Mouse (Mus musculus) c-Kit-positive CD71-positive TER-119-negative erythroid progenitor cells, embryonic 14.5 days (primary cell): ENCODE measurements around the gene Ppwd1.
"Not testable (repeated sequence)": the region's sequence is repeated elsewhere in the genome, so short reads cannot be mapped to it uniquely, and the experiment has no call there.

Experiments
- DNase-seq: peaks from one replicate; pipeline ENCODE4 v3.0.0-alpha.2; 2013; ENCODE audit warnings: low read depth

Gene Ppwd1

DNA sequence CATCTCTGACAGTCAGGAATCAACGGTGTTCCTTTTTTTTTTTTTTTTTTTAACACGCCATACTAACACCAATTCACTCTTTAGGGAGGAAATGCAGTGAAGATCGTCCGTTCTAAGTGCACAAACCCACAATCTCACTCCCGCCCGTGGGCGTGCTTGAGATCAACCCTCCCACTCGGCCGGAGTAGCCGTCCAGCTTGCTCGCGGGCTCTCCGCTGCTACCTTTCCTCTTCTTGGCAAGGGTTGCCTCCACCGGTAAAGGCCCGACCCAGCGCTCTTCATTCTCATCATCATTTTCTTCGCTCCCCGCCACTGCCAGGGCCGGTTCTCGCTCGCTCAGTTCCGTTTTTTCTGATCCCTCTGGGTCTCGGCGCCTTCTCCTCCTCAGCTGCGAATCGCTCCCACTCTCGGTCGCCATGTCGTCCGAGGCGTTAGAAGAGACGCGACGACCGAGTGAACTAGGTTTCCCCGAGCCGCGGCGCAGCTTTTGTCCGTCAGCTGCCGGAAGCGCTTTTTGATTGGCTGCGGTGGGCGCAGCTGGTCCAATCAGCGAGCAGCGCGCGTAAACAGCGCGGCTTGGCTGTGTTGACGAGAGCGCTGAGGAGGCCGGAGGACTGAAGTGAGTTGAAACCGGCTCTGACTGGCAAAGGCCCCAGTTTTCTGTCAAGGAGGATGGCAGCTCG lies at the start of gene Ppwd1, which contains the start of gene Cenpk:
Gene Ppwd1 (minus strand): TSS at position 460 of the 683 bp plus-strand sequence.
Gene Cenpk (plus strand): TSS at position 228 of the 683 bp plus-strand sequence.
- peak; percentile 92 for DNase-seq

GRCm38 (mm10) chr13:104258997-104259396 lies 30.4 kb upstream of the Ppwd1 start:
- no peak for DNase-seq

GRCm38 (mm10) chr13:104229181-104229580 lies 538 bp upstream of the Ppwd1 start:
- DNase-seq: no peak

- DNase-seq: peak; percentile 16
Measured at GRCm38 (mm10) chr13:104227478-104227877, 1.2 kb downstream of the Ppwd1 start.

GRCm38 (mm10) chr13:104204313-104204712 lies 24.3 kb downstream of the Ppwd1 start:
- no peak for DNase-seq

- DNase-seq: not testable (repeated sequence)
Measured at GRCm38 (mm10) chr13:104195891-104196290, 32.8 kb downstream of the Ppwd1 start.

DNA sequence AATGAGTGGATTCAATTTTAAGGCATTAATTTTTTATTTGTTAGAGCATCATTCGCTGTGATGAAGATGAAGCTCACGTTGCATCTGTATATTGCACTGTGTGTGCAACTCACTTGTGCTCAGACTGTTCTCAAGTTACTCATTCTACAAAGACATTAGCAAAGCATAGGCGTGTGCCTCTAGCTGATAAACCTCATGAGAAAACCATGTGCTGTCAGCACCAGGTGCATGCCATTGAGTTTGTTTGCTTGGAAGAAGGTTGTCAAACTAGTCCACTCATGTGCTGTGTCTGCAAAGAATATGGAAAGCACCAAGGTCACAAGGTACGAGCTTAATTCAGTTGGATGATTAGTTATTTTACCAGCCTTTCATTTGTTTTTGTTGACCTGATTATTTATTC lies 41.3 kb downstream of the Ppwd1 start:
- no peak for DNase-seq

DNA sequence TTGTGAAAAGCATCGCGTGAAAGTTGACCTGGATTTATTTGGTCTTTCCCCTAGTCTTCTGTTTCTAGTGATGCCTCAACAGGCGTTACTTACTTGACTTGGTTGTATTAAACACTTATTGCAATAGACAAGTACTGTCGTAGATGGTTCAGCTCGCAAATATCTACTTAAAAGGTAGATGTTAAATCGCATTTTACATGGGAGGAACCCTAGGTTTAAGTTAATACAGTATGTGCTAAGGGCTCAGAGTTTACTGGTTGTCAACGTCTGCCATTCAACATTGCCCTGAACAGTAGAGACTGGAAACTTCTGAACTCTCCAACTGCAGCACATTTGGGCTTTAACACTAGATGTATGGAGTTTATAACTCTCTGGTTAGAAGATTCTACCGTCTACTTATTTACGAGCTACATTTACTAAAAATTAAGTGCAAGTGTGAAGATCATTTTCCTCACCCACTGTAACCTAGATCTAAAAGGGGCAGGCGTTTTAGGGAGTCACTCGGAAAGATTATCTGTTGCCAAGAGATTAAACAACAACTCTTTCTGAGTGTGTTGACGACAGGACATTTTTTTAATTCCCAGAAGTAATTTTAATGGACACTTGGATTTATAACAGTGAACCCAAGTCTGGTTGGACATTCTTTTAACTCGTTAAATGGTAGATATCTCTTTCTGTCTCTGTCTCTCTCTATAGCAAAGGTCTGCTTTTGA lies 49.3 kb downstream of the Ppwd1 start:
- DNase-seq: peak; percentile 48

DNA sequence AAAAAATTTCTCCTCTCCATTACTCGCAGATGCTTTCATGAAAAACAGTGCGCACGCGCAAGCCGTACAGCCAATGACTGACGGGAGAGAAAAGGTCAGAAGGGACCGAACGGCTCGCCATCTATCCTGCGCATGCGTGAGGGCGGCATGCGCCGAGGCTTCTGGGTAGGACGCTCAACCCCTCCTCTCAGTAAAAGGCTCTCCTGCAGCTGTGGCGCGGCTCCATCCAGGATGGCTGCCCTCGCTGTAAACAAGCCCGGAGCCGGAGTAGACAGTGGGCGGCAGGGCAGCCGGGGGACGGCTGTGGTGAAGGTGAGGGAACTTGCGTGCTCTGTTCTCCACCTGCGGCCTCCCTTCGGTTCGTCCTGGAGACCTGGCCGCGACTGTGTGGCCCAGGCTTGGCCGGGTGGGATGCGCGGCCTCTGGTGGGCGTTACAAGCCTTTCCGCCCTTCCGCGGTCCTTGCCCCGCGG lies 50.0 kb downstream of the Ppwd1 start, which contains the start of gene Trim23:
Gene Trim23 (plus strand): TSS at position 148 of the 472 bp plus-strand sequence.
- DNase-seq: peak; percentile 98

DNA sequence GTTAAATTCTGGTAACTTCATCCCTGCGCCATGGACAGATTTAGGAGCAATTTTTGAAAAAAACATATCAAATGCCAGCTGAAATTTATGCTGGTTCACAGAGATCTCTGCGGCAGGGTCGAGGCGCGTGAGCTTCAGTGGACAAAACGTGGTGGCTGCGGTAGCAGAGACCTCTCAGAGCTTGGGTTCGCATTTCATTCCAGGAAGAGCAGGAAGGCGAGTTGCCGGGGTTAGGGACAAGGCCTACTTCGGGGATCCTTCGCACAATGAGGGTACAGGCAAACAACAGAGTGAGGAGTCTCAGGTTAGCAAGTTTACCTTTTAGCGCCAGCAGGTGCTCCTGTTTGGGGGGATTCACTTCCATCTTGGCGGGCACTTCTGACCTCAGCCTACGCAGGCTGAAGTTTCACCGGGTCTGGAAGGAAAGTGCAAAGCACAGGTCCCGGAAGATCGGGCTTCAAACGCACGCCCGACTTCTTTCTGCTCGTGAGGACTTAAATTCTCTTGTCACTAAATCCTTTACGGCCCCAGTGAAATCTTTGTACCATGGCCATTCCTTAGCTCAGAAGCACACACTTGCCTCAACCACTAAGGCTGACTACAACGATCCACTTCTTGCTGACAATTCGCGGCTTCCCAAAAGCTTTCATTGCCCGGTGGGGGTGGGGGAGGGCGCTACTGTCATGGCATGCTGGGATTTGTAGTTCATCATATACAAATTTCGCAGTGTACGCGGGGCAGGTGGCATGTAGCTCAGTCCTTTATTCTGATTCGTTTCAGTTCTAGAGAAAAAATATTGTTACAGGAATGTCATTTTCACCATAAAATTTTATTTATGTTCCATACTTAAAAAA lies 50.6 kb downstream of the Ppwd1 start, which contains the start of gene Trappc13:
Gene Trappc13 (minus strand): TSS at position 674 of the 854 bp plus-strand sequence.
- peak; percentile 81 for DNase-seq

GRCm38 (mm10) chr13:104176874-104177273 lies 51.8 kb downstream of the Ppwd1 start:
- DNase-seq: no peak

DNA sequence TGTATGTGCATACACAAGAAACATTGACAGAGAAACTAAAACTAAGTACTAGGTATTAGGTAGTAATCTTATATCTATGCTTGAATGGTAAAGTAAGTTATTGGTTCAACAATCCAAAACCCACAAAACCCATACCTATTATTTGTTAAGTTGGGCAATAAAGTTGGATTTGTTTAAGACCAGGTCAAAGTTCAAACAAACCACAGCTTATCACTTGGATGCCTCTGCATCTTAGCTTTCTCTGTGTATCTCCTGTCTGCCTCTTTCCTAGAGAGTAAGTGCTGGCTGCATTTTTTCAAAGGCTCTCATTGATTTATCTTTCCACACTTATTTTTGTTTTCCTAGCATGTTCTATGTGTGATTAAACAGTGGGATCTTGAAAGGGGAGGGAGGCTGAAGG lies 56.1 kb downstream of the Ppwd1 start:
- no peak for DNase-seq

DNA sequence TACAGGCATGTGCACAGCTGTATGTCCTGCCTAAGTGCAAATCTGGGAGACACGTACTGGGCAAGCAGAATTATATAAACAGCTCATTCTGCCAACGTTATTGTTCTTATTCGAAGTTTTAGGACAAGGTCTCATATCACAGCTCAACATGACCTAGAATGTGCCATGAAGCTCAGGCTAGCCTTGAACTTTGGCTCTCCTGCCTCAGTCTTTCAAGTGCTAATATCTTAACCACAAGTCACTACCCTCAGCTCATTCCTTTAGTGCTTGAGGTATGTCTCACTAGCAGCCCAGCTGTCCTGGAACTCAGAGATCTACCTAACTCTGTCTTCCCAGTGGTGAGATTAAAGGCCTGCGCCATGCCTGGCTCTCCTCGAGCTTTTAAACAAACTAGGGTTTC lies 56.9 kb downstream of the Ppwd1 start:
- no peak for DNase-seq

- no peak for DNase-seq
Measured at GRCm38 (mm10) chr13:104155686-104156085, 73.0 kb downstream of the Ppwd1 start.
